Mouse (Mus musculus): ENCODE results near the gene Helb. TPM values are rescaled to one million over a fixed set of nuclear protein-coding genes. Genes with fewer than 3 reads are reported as not detected.

Helb gene
- polyA plus RNA-seq, 1 experiment from 2014 or later: 5.0 TPM

DNA sequence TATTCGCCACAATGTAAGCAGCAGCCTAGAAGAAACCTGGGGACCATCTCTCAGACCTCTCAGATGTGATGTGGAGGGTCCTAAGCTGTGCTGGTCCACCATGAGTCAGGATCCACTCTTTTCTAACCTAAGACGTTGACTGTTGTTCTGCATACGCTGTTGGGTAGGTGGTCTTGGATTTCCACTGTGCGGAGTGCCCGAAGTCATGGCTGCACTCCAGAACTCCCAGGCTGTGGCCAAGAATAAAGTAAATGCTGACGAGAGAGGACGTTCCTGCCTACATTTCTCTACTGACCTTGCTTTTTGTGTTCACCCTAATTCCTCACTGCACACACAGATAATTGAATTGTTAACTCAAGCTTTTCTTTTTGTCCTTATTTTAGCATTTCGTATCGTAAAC, 78.9 kb downstream of the Helb start:
- no peak overlapping the region for H3K27ac ChIP-seq (ENCODE audit: low read length)
- no peaks in the 10 kb centered on the region for H3K9me3 ChIP-seq (ENCODE audit: control insufficient read depth, low read depth, low read length)
- no peaks in the 10 kb centered on the region for H3K27me3 ChIP-seq (ENCODE audit: control insufficient read depth, insufficient read depth, low read length)
- H3K36me3 ChIP-seq (ENCODE audit: control insufficient read depth, insufficient read depth, low read length): no peaks in the 10 kb centered on the region
- H3K4me2 ChIP-seq (replicated peaks; ENCODE audit: low read depth, low read length): no peak overlapping the region
- H3K4me1 ChIP-seq (ENCODE audit: control insufficient read depth, insufficient read depth, low read length): no peaks in the 10 kb centered on the region
- no peak overlapping the region for H3K4me3 ChIP-seq (ENCODE audit: low read depth, low read length)
- 82% methylated on average over 9 of the region's 9 CpGs for WGBS
- no peak for ATAC-seq (ENCODE audit: insufficient number of reproducible peaks, insufficient read depth, low FRiP score, low read depth)
- H3K9ac ChIP-seq (replicated peaks; ENCODE audit: low read depth, low read length): no peak overlapping the region

Other genes starting within 250 kb of the Helb start
- gene Tmbim4, start 88.6 kb upstream of the Helb start, polyA plus RNA-seq (2014; fragmentation: Nextera tagmentation; extraction: Ambion mirVana): 104 and 110 TPM in 2 replicates
- 0.75 and 1.3 TPM in 2 replicates for gene Irak3, start 89.1 kb upstream of the Helb start, polyA plus RNA-seq (2014; fragmentation: Nextera tagmentation; extraction: Ambion mirVana)
- gene Llph, start 114.1 kb upstream of the Helb start, polyA plus RNA-seq (2014; fragmentation: Nextera tagmentation; extraction: Ambion mirVana): 59.2 and 66.1 TPM in 2 replicates

Data from stomach, embryonic 14.5 days (tissue).